Comparison of ENCODE assay signal across 9 mouse cellular contexts in the genomic region with DNA sequence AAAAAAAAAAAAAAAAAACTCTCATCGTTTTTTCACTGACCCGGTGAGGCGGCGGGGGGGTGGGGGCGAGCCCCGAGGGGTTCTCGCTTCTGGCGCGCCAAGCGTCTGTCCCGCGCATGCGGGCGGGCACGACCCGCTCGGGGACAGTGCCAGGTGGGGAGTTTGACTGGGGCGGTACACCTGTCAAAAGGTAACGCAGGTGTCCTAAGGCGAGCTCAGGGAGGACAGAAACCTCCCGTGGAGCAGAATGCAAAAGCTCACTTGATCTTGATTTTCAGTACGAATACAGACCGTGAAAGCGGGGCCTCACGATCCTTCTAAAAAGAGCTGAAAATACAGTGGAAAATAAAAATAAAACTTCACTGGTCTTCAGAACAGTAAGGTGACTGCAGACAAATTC. TPM values are rescaled to one million over a fixed set of nuclear protein-coding genes. Genes with fewer than 3 reads are reported as not detected.
DNase-seq lines count a peak whose midpoint lies in the region; ATAC-seq lines count a peak whose summit lies in the region.
"Had no signal": no experiment of that assay in that cellular context is flagged by ENCODE, and none has a peak within 500 bp of the region (broad histone marks: within the 10 kb centered on the region; RNA-seq: fewer than 3 reads in every experiment).

No protein-coding gene starts in this region.

- H3K4me3 ChIP-seq in hindbrain, embryonic 13.5 days = no peak overlapping the region
- H3K4me3 ChIP-seq in lung, embryonic 15.5 days = no peak overlapping the region
- H3K4me3 ChIP-seq: erythroblast, embryonic 14.5 days had no signal

- peak; percentile 100 for ATAC-seq in hindbrain, embryonic 13.5 days (ENCODE audit: low FRiP score)
- ATAC-seq in lung, embryonic 15.5 days (ENCODE audit: borderline replicate concordance, extremely low read depth, low FRiP score, low TSS enrichment) = peak; percentile 100

- no peaks in the 10 kb centered on the region for H3K9me3 ChIP-seq in hindbrain, embryonic 13.5 days
- no peaks in the 10 kb centered on the region for H3K9me3 ChIP-seq in lung, embryonic 15.5 days

- H3K9ac ChIP-seq in hindbrain, embryonic 13.5 days = no peak overlapping the region
- no peak overlapping the region for H3K9ac ChIP-seq in lung, embryonic 15.5 days

- no peaks in the 10 kb centered on the region for H3K4me1 ChIP-seq in hindbrain, embryonic 13.5 days (replicated peaks)
- peaks cover 7% of the 10 kb centered on the region; the same call in 1 of the 2 replicates for H3K4me1 ChIP-seq in lung, embryonic 15.5 days

- H3K4me2 ChIP-seq in hindbrain, embryonic 13.5 days = no peak overlapping the region
- H3K4me2 ChIP-seq in lung, embryonic 15.5 days = no peak overlapping the region

- DNase-seq in MN1 (ENCODE audit: low spot score) = peak; percentile 64
- DNase-seq in cerebellum, postnatal 14 days = peak; percentile 97 to 99
- peak; percentile 93 to 98 for DNase-seq in frontal cortex, postnatal 36 days (ENCODE audit: low spot score in 2 of 2)
- peak; percentile 98 to 99 for DNase-seq in layer of hippocampus, postnatal 10 days (ENCODE audit: low spot score in 2 of 2)
- DNase-seq in ovary, postnatal 10 days (ENCODE audit: low spot score) = peak; percentile 100
- peak; percentile 93 to 98 for DNase-seq in thymus, postnatal 10 days (ENCODE audit: low spot score in 2 of 2)

- 29% methylated on average over 25 of the region's 25 CpGs for WGBS in hindbrain, embryonic 13.5 days
- WGBS in lung, embryonic 15.5 days = 29% methylated on average over 25 of the region's 25 CpGs

- no peaks in the 10 kb centered on the region for H3K36me3 ChIP-seq in hindbrain, embryonic 13.5 days
- H3K36me3 ChIP-seq in lung, embryonic 15.5 days = no peaks in the 10 kb centered on the region

- H3K27me3 ChIP-seq in hindbrain, embryonic 13.5 days = no peaks in the 10 kb centered on the region
- H3K27me3 ChIP-seq in lung, embryonic 15.5 days = no peaks in the 10 kb centered on the region

- H3K27ac ChIP-seq in hindbrain, embryonic 13.5 days = no peak overlapping the region
- H3K27ac ChIP-seq in lung, embryonic 15.5 days = no peak overlapping the region

RNA-seq across cellular contexts. Expression of gene Hic2, which starts 11.2 kb away (rescaled TPM):
- polyA plus RNA-seq in hindbrain, embryonic 13.5 days (2015; fragmentation: Nextera tagmentation; extraction: Ambion mirVana) = 9.0 and 9.4 TPM in 2 replicates
- 1 to 10 TPM; 6.1 to 6.2 TPM for total RNA-seq in layer of hippocampus, postnatal 10 days (2021)
- 4.3 TPM in 2 replicates for polyA plus RNA-seq in lung, embryonic 15.5 days (2015; fragmentation: Nextera tagmentation; extraction: Ambion mirVana)

RNA-seq across cellular contexts. Expression of gene Rimbp3, which starts 13.8 kb away (rescaled TPM):
- polyA plus RNA-seq in hindbrain, embryonic 13.5 days (2015; fragmentation: Nextera tagmentation; extraction: Ambion mirVana) = 1.8 and 1.9 TPM in 2 replicates
- total RNA-seq in layer of hippocampus, postnatal 10 days (2021) = 1 to 10 TPM; 2.7 to 2.9 TPM
- 0.21 and 0.24 TPM in 2 replicates for polyA plus RNA-seq in lung, embryonic 15.5 days (2015; fragmentation: Nextera tagmentation; extraction: Ambion mirVana)
- polyA plus RNA-seq: erythroblast, embryonic 14.5 days had no signal

RNA-seq across cellular contexts. Expression of gene Ube2l3, which starts 19.7 kb away (rescaled TPM):
- polyA plus RNA-seq in hindbrain, embryonic 13.5 days (2015; fragmentation: Nextera tagmentation; extraction: Ambion mirVana) = 313 and 319 TPM in 2 replicates
- 100 to 1,000 TPM; 173 to 178 TPM for total RNA-seq in layer of hippocampus, postnatal 10 days (2021)
- 345 and 355 TPM in 2 replicates for polyA plus RNA-seq in lung, embryonic 15.5 days (2015; fragmentation: Nextera tagmentation; extraction: Ambion mirVana)

RNA-seq across cellular contexts. Expression of gene Tmem191c, which starts 53.7 kb away (rescaled TPM):
- polyA plus RNA-seq in hindbrain, embryonic 13.5 days (2015; fragmentation: Nextera tagmentation; extraction: Ambion mirVana) = 32.6 and 33.3 TPM in 2 replicates
- total RNA-seq in layer of hippocampus, postnatal 10 days (2021) = 100 to 1,000 TPM; 103 to 127 TPM
- polyA plus RNA-seq in lung, embryonic 15.5 days (2015; fragmentation: Nextera tagmentation; extraction: Ambion mirVana) = 10.2 and 12.2 TPM in 2 replicates
